Mouse (Mus musculus): ENCODE measurements at regions not wholly inside any gene's neighbourhood (a gene's known extent, or its start where the extent isn't known, plus 50 kb on each side); places are given as distances from the start of the nearest gene placed in this dataset.

GRCm38 (mm10) chr8:25342501-25342900 is 518.3 kb upstream of the Adam5 start:
- ATAC-seq (ENCODE audit: poor library complexity, severe bottlenecking): no peak

- ATAC-seq (ENCODE audit: poor library complexity, severe bottlenecking): no peak
Observed at GRCm38 (mm10) chr8:25341225-25341624, 517.1 kb upstream of the Adam5 start.

- ATAC-seq (ENCODE audit: poor library complexity, severe bottlenecking): no peak
Observed at GRCm38 (mm10) chr8:25340729-25341128, 516.6 kb upstream of the Adam5 start.

- no peak for ATAC-seq (ENCODE audit: poor library complexity, severe bottlenecking)
Observed at GRCm38 (mm10) chr8:25332120-25332607, 508.0 kb upstream of the Adam5 start.

GRCm38 (mm10) chr8:25331161-25331776 is 507.1 kb upstream of the Adam5 start:
- ATAC-seq (ENCODE audit: poor library complexity, severe bottlenecking): no peak

- no peak for ATAC-seq (ENCODE audit: poor library complexity, severe bottlenecking)
Observed at GRCm38 (mm10) chr8:25329791-25330190, 505.6 kb upstream of the Adam5 start.

- no peak for ATAC-seq (ENCODE audit: poor library complexity, severe bottlenecking)
Observed at GRCm38 (mm10) chr8:25328318-25328717, 504.1 kb upstream of the Adam5 start.

- ATAC-seq (ENCODE audit: poor library complexity, severe bottlenecking): no peak
Observed at GRCm38 (mm10) chr8:25326930-25327329, 502.8 kb upstream of the Adam5 start.

GRCm38 (mm10) chr8:25326257-25326656 is 502.1 kb upstream of the Adam5 start:
- no peak for ATAC-seq (ENCODE audit: poor library complexity, severe bottlenecking)

- ATAC-seq (ENCODE audit: poor library complexity, severe bottlenecking): no peak
Observed at GRCm38 (mm10) chr8:25324731-25325130, 500.6 kb upstream of the Adam5 start.

GRCm38 (mm10) chr8:25323643-25324420 is 499.7 kb upstream of the Adam5 start:
- ATAC-seq (ENCODE audit: poor library complexity, severe bottlenecking): no peak

- ATAC-seq (ENCODE audit: poor library complexity, severe bottlenecking): no peak
Observed at GRCm38 (mm10) chr8:25316383-25316782, 492.2 kb upstream of the Adam5 start.

- no peak for ATAC-seq (ENCODE audit: poor library complexity, severe bottlenecking)
Observed at GRCm38 (mm10) chr8:25311811-25312533, 487.8 kb upstream of the Adam5 start.

GRCm38 (mm10) chr8:25307956-25308355 is 483.8 kb upstream of the Adam5 start:
- no peak for ATAC-seq (ENCODE audit: poor library complexity, severe bottlenecking)

- ATAC-seq (ENCODE audit: poor library complexity, severe bottlenecking): no peak
Observed at GRCm38 (mm10) chr8:25307511-25307910, 483.3 kb upstream of the Adam5 start.

GRCm38 (mm10) chr8:25306769-25307491 is 482.8 kb upstream of the Adam5 start:
- ATAC-seq (ENCODE audit: poor library complexity, severe bottlenecking): no peak

Data from megakaryocyte, adult 5-6 weeks (primary cell).